7 mouse cellular contexts compared by ENCODE assay signal in the genomic region with DNA sequence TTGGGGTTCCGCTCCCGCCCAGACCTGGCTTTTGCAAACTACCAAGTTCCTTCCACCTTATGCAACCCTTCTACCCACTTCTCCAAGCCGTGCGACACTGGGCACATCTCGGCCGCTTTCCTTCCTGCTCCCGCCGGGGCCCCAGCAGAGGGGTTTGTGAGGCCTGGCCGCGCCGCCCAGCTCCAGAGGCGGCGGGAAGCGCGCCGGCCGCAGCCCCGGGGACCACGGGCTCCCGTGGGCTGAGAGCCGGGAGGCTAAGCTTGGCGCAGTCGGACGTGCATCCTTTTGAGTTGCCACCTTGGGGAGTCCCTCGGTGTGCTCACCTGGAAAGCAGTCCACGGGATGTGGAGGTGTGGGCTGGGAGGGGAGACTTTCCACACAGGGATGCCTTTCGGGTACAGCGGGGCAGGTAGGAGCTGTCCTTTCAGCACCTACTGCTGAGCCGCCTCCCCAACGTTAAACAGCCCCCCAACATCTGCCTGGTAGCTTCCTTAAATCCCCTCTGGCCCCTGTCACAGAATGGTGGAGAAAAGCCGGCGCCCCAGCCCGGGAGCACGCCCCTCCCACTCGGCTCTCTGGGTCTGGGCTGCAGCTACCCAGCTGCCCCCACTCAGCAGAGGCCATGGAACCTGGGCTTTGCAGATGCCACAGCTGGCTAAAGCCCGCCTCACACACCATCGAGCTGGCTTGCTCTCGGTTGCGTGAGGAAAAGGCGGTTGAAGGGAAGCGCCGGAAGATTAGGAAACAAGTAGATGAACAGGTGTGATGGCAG. TPM values are rescaled to one million over a fixed set of nuclear protein-coding genes. Genes with fewer than 3 reads are reported as not detected.
DNase-seq lines count a peak whose midpoint lies in the region; ATAC-seq lines count a peak whose summit lies in the region.

Gene Hmgn2, minus strand, starts transcription at position 501 of the 772 bp plus-strand sequence.

- H3K9me3 ChIP-seq in intestine, embryonic 16.5 days (ENCODE audit: control insufficient read depth, low read length), result no peaks in the 10 kb centered on the region
- no peaks in the 10 kb centered on the region for H3K9me3 ChIP-seq in limb, embryonic 11.5 days (ENCODE audit: control insufficient read depth, low read length)
- no peaks in the 10 kb centered on the region for H3K9me3 ChIP-seq in midbrain, embryonic 12.5 days

- peak within 1 kb of the TSS; percentile 100 for H3K27ac ChIP-seq in intestine, embryonic 16.5 days (ENCODE audit: low read length)
- peak within 1 kb of the TSS; percentile 99 for H3K27ac ChIP-seq in limb, embryonic 11.5 days (replicated peaks; ENCODE audit: low read depth, low read length)
- peak within 1 kb of the TSS; percentile 98 for H3K27ac ChIP-seq in midbrain, embryonic 12.5 days (replicated peaks)

- peak within 1 kb of the TSS; percentile 97 for H3K9ac ChIP-seq in intestine, embryonic 16.5 days (ENCODE audit: low read depth, low read length)
- H3K9ac ChIP-seq in limb, embryonic 11.5 days (ENCODE audit: low read length), result peak within 1 kb of the TSS; percentile 98
- peak within 1 kb of the TSS; percentile 92 for H3K9ac ChIP-seq in midbrain, embryonic 12.5 days (replicated peaks)

- ATAC-seq in intestine, embryonic 16.5 days, result peak; percentile 79
- ATAC-seq in limb, embryonic 11.5 days (ENCODE audit: insufficient number of reproducible peaks, low FRiP score, low TSS enrichment, low read depth), result peak; percentile 67
- peak; percentile 58 for ATAC-seq in midbrain, embryonic 12.5 days (ENCODE audit: low FRiP score, low read depth)

- H3K36me3 ChIP-seq in intestine, embryonic 16.5 days (ENCODE audit: control insufficient read depth, insufficient read depth, low read length), result peaks cover 18% of the 10 kb centered on the region
- peaks cover 16% of the 10 kb centered on the region; the same call in 1 of the 2 replicates for H3K36me3 ChIP-seq in limb, embryonic 11.5 days (ENCODE audit: control insufficient read depth, insufficient read depth, low read length)
- peaks cover 26% of the 10 kb centered on the region for H3K36me3 ChIP-seq in midbrain, embryonic 12.5 days

- under 1% methylated on average over 41 of the region's 42 CpGs for WGBS in intestine, embryonic 16.5 days
- 1% methylated on average over 42 of the region's 42 CpGs for WGBS in limb, embryonic 11.5 days
- under 1% methylated on average over 40 of the region's 42 CpGs for WGBS in midbrain, embryonic 12.5 days

- H3K4me2 ChIP-seq in intestine, embryonic 16.5 days (ENCODE audit: low read depth, low read length), result peak within 1 kb of the TSS; percentile 97
- peak within 1 kb of the TSS; percentile 95 for H3K4me2 ChIP-seq in limb, embryonic 11.5 days (ENCODE audit: low read depth, severe bottlenecking)
- H3K4me2 ChIP-seq in midbrain, embryonic 12.5 days (replicated peaks), result peak within 1 kb of the TSS; percentile 96

- peak within 1 kb of the TSS; percentile 78 for H3K4me3 ChIP-seq in intestine, embryonic 16.5 days (ENCODE audit: low read length)
- peak within 1 kb of the TSS; percentile 58 for H3K4me3 ChIP-seq in limb, embryonic 11.5 days (ENCODE audit: low read depth, low read length)
- peak within 1 kb of the TSS; percentile 62 for H3K4me3 ChIP-seq in midbrain, embryonic 12.5 days

- peak; percentile 65 for DNase-seq in adrenal gland, adult 2 months
- peak; percentile 77 for DNase-seq in embryo, embryonic 10 days (ENCODE audit: low spot score)
- DNase-seq in gastrocnemius, postnatal 25 days, result no peak
- DNase-seq in limb, embryonic 11.5 days (ENCODE audit: low spot score), result peak; percentile 82
- peak; percentile 28 to 43 for DNase-seq in spleen, adult 18-20 months

- H3K27me3 ChIP-seq in intestine, embryonic 16.5 days (replicated peaks; ENCODE audit: control insufficient read depth, insufficient read depth, low read length), result no peaks in the 10 kb centered on the region
- no peaks in the 10 kb centered on the region for H3K27me3 ChIP-seq in limb, embryonic 11.5 days (ENCODE audit: control insufficient read depth, insufficient read depth, low read length)
- no peaks in the 10 kb centered on the region for H3K27me3 ChIP-seq in midbrain, embryonic 12.5 days

- H3K4me1 ChIP-seq in intestine, embryonic 16.5 days (ENCODE audit: control insufficient read depth, insufficient read depth, low read length), result peaks cover 17% of the 10 kb centered on the region
- H3K4me1 ChIP-seq in limb, embryonic 11.5 days (ENCODE audit: control insufficient read depth, insufficient read depth, low read length), result peaks cover 14% of the 10 kb centered on the region
- peaks cover 48% of the 10 kb centered on the region for H3K4me1 ChIP-seq in midbrain, embryonic 12.5 days

RNA-seq across cellular contexts. Expression of gene Hmgn2, which starts in this region (rescaled TPM):
- total RNA-seq in adrenal gland, adult 2 months (2021), result 100 to 1,000 TPM; 109 to 291 TPM
- 15.8 and 16.8 TPM in 2 replicates for polyA plus RNA-seq in adrenal gland, adult 2 months (2012; rRNA removed)
- total RNA-seq in gastrocnemius, postnatal 25 days (2021), result 10 to 100 TPM; 47.8 to 48.9 TPM
- 1,469 and 1,670 TPM in 2 replicates for polyA plus RNA-seq in intestine, embryonic 16.5 days (2015; fragmentation: Nextera tagmentation; extraction: Ambion mirVana)
- polyA plus RNA-seq in limb, embryonic 11.5 days (2014; fragmentation: Nextera tagmentation; extraction: Ambion mirVana), result 3,322 and 3,460 TPM in 2 replicates
- 3,003 and 3,059 TPM in 2 replicates for polyA plus RNA-seq in midbrain, embryonic 12.5 days (2016; fragmentation: Nextera tagmentation; extraction: Ambion mirVana)

Comparison
In these comparisons a context has a peak if more than half of its experiments do, and no peak if none do; other contexts are left out.
1. RNA of gene Hmgn2 (polyA plus RNA-seq): 3,322 to 3,460 TPM in limb, embryonic 11.5 days, 3,003 to 3,059 TPM in midbrain, embryonic 12.5 days and 1,469 to 1,670 TPM in intestine, embryonic 16.5 days; 15.8 to 16.8 TPM in adrenal gland, adult 2 months; every median in the first group is over 10 times any median in the second.
2. Peak in every context shown above with its lines, with median percentiles within 50 percentile points of each other: ATAC-seq, H3K27ac ChIP-seq, H3K4me2 ChIP-seq, H3K4me3 ChIP-seq and H3K9ac ChIP-seq.